Mouse (Mus musculus) lung, postnatal 0 days (tissue): Measurements from ENCODE around the gene Arhgef15.

Experiments
- CTCF ChIP-seq: IDR thresholded peaks from 2 replicates; pipeline ENCODE4 v1.5.1; 2016; ENCODE audit warnings: antibody characterized with exemption, mild to moderate bottlenecking
- EP300 ChIP-seq: IDR thresholded peaks from 2 replicates; pipeline ENCODE4 v1.6.1; 2016; ENCODE audit warnings: antibody characterized with exemption, mild to moderate bottlenecking, control low read depth

GRCm38 (mm10) chr11:68993122-68993521 lies 35.8 kb upstream of the Arhgef15 start:
- TF ChIP-seq CTCF (no peak), EP300 (no peak)
